Mouse (Mus musculus) midbrain, postnatal 0 days (tissue): ENCODE results near the gene Adipoq. TPM values are rescaled to one million over a fixed set of nuclear protein-coding genes. Genes with fewer than 3 reads are reported as not detected.

Experiments
- ATAC-seq: fragments of 200-750 bp; cut with Nextera tagmentation; 2 replicates; pipeline ENCODE4 v1.8.0; 2017; ENCODE audit warnings: moderate number of reproducible peaks, mild to moderate bottlenecking, moderate TSS enrichment, moderate library complexity; ENCODE audit not compliant: low FRiP score
- DNase-seq: peaks from one replicate; pipeline ENCODE4 v3.0.0-alpha.2; 2015; ENCODE audit warnings: low spot score
- H3K27ac ChIP-seq: fragments of 300-500 bp; sonication (generic); 2 replicates; pipeline ENCODE4 v1.5.1; 2014; ENCODE audit warnings: low read depth, mild to moderate bottlenecking, low read length, mixed read lengths
- H3K27me3 ChIP-seq: fragments of 300-500 bp; sonication (generic); 2 replicates; pipeline ENCODE4 v1.6.1; 2014; ENCODE audit warnings: low read length, control low read depth, mixed read lengths; ENCODE audit not compliant: insufficient read depth
- H3K36me3 ChIP-seq: fragments of 300-500 bp; sonication (generic); 2 replicates; pipeline ENCODE4 v1.6.1; 2014; ENCODE audit warnings: low read length, control low read depth, mixed read lengths; ENCODE audit not compliant: insufficient read depth
- H3K4me1 ChIP-seq: fragments of 300-500 bp; sonication (generic); 2 replicates; pipeline ENCODE4 v1.6.1; 2014; ENCODE audit warnings: mild to moderate bottlenecking, control low read depth, antibody characterized with exemption, low read length, mixed read lengths; ENCODE audit not compliant: insufficient read depth
- H3K4me2 ChIP-seq: fragments of 300-500 bp; sonication (generic); 2 replicates; pipeline ENCODE4 v1.6.1; 2014; ENCODE audit warnings: low read depth, mild to moderate bottlenecking, low read length, mixed read lengths; ENCODE audit not compliant: poor library complexity, severe bottlenecking
- H3K4me3 ChIP-seq: fragments of 300-500 bp; sonication (generic); 2 replicates; pipeline ENCODE4 v1.5.1; 2014; ENCODE audit warnings: low read depth, mild to moderate bottlenecking, low read length, moderate library complexity
- H3K9ac ChIP-seq: fragments of 300-500 bp; sonication (generic); replicated peaks from 2 replicates; pipeline ENCODE4 v1.6.1; 2014; ENCODE audit warnings: mild to moderate bottlenecking, low read length, moderate library complexity, mixed read lengths; ENCODE audit not compliant: poor library complexity, severe bottlenecking
- H3K9me3 ChIP-seq: fragments of 300-500 bp; sonication (generic); 2 replicates; pipeline ENCODE4 v1.6.1; 2016; ENCODE audit warnings: low read length, control low read depth
- CTCF ChIP-seq: IDR thresholded peaks from 2 replicates; pipeline ENCODE4 v1.5.1; 2016; ENCODE audit warnings: antibody characterized with exemption, mild to moderate bottlenecking
- WGBS: fragments of 180-500 bp; shearing (Covaris S2); extraction: QIAGEN DNeasy Blood & Tissue Kit; methylation state at CpG from one replicate; pipeline ENCODE4 v1.1.7; 2014; 5-methylcytosine and 5-hydroxymethylcytosine counted together
- polyA plus RNA-seq: library from polyadenylated mRNA; unstranded; fragments of >200 nt; fragmentation: Nextera tagmentation; extraction: Ambion mirVana; gene quantifications from 2 replicates; pipeline ENCODE4 v1.2.1, GENCODE M21; 2015
- total RNA-seq: library from RNA; depleted of rRNA; stranded (reverse); fragments of >200 nt; gene quantifications from 2 replicates; pipeline ENCODE4 v1.2.3, GENCODE M21; 2014

Gene Adipoq
- total and polyA plus RNA-seq, 2 experiments from 2014 or later = not detected

DNA sequence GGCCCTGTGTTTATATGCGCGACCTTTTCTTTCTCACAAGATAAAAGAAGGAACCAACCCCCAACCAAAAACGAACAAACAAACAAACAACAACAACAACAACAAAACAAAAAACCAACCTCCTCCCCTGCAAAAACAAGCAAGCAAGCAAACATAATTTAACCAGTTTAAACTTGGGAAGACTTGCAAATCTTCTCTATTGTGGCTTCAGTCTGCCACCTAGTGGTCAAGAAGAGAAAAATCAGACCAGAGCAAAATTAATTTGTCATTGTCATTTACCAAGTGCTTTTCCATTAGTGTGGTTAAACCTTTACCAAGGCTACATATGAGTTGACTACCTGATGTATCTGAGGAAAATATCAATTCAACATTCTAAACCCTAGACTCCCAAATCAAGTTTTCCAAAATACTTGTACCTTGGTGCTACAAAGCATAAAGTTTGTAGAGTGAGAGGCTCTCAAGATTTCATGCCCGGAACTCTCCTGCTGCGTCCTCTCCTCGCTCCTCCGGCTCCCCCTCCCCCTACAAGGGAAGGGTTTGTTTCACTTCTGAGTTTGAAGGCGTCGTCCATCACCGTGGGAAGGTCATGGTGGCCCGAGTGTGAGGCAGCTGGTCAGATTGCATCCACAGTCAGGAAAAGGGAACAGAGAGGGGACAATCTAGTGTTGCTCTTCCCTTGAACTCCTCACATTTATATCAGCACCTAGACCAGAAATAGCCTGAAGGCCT lies 10.8 kb upstream of the Adipoq start:
- H3K27ac ChIP-seq = no peak overlapping the region
- no peaks in the 10 kb centered on the region for H3K36me3 ChIP-seq
- no peaks in the 10 kb centered on the region for H3K4me1 ChIP-seq
- no peak overlapping the region for H3K4me3 ChIP-seq
- no peaks in the 10 kb centered on the region for H3K9me3 ChIP-seq
- peak; percentile 72 for DNase-seq
- H3K4me2 ChIP-seq = no peak overlapping the region
- no peaks in the 10 kb centered on the region for H3K27me3 ChIP-seq
- TF ChIP-seq CTCF = peak; percentile 92
- 20% methylated on average over 11 of the region's 11 CpGs for WGBS
- ATAC-seq = 0 out of 2 replicates have a peak, but pooled peaks have one; percentile 42
- no peak overlapping the region for H3K9ac ChIP-seq

DNA sequence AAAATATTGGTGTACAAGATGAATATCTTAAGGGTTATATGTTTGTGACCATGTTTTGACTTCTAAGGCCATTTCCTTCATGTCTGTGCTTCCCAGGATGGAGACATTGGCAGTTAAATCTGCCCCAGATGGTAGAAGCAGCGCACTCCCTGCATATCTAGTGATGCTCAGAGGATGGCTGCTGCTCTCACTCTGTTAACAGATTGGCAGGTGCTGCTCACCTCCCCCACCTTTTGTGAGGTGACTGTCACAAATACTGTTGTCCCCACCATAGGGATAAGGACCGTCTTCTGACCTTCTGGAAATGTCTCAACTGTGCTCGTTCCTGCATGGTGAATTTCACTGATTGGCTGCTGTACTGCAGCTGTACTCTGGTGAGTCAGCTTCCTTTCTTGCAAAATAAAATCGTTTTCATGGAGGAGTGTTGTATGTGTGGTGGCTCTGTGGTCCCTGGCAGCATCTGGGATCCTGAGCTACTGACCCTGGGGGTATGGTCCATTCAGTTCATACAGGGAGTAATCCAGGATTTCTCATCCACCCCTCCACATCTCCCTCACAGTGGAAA lies 9.8 kb upstream of the Adipoq start:
- Histone ChIP-seq H3K4me1 (no peaks in the 10 kb centered on the region), H3K9me3 (no peaks in the 10 kb centered on the region), H3K36me3 (no peaks in the 10 kb centered on the region), H3K4me2 (no peak overlapping the region), H3K27ac (no peak overlapping the region), H3K9ac (no peak overlapping the region), H3K27me3 (no peaks in the 10 kb centered on the region), H3K4me3 (no peak overlapping the region)
- TF ChIP-seq CTCF = no peak
- ATAC-seq (no peak), DNase-seq (no peak)
- WGBS = 78% methylated on average over 4 of the region's 4 CpGs

DNA sequence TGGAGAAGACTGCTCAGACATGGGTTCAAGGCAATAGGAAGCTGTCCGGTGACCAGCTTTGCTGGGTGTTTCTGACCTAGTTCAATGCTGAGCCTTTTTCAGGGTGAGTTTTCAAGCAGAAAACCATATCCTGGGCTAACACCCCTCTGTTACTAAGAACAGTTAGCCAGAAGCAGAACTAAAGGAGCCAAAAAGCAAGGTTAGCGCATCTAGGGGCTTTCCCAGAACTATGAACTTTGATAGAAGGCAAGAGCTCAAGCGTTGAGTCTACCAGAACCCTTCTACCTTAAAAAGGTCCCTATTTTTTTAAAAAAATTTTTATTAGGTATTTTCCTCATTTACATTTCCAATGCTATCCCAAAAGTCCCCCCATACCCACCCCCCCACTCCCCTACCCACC lies 5.4 kb upstream of the Adipoq start:
- Histone ChIP-seq H3K4me1 (no peaks in the 10 kb centered on the region), H3K9me3 (no peaks in the 10 kb centered on the region), H3K27ac (no peak overlapping the region), H3K4me2 (no peak overlapping the region), H3K36me3 (no peaks in the 10 kb centered on the region), H3K9ac (no peak overlapping the region), H3K27me3 (no peaks in the 10 kb centered on the region), H3K4me3 (no peak overlapping the region)
- ATAC-seq (no peak), DNase-seq (no peak)
- WGBS = 95% methylated on average over 3 of the region's 3 CpGs
- no peak for TF ChIP-seq CTCF

DNA sequence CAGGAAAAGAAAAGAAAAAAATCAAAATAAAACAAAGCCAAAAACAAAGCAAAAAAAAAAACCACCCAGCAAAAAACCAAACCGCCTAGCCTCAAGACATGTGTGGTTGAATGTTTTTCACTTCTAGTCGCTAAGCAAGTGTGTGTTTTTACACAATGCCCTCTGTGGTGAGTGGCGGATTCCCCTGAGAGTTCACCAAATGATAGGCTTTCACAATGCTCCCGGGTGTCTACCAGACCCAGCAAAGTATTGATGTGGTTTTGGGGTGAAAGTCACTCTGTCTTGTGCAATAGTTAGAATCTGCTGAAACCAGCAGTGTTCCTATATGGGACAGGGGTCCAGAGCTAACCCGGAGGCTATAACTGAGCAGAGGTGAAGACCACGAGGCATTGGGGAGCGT lies 2.0 kb upstream of the Adipoq start:
- no peak for TF ChIP-seq CTCF
- Histone ChIP-seq H3K4me3 (no peak overlapping the region), H3K27me3 (no peaks in the 10 kb centered on the region), H3K27ac (no peak overlapping the region), H3K36me3 (no peaks in the 10 kb centered on the region), H3K9ac (no peak overlapping the region), H3K4me1 (no peaks in the 10 kb centered on the region), H3K4me2 (no peak overlapping the region), H3K9me3 (no peaks in the 10 kb centered on the region)
- DNase-seq = no peak
- no peak for ATAC-seq
- 87% methylated on average over 7 of the region's 7 CpGs for WGBS

DNA sequence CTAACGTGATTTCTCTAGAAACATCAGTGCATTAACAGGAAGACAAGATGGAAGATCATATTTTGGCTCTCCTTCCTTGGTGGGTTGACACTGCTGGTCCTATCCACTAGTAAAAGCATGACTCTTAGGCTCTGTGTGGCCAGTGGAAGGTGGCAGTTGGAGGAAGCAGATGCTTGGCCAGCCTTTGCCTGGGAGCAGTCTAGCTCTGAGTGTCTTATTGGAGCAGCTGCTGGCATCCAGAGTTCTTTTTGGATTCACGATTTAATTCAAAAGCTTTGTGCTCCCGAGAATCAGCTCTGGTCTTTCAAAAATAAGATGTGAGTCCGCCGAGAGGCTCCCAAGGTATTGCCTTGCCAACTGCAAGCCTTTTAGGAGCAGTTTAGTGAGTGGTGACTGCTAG lies 1.1 kb upstream of the Adipoq start:
- Histone ChIP-seq H3K4me3 (no peak overlapping the region), H3K9ac (no peak overlapping the region), H3K4me2 (no peak overlapping the region), H3K9me3 (no peaks in the 10 kb centered on the region), H3K4me1 (no peaks in the 10 kb centered on the region), H3K27ac (no peak overlapping the region), H3K36me3 (no peaks in the 10 kb centered on the region), H3K27me3 (no peaks in the 10 kb centered on the region)
- DNase-seq (no peak), ATAC-seq (no peak)
- no peak for TF ChIP-seq CTCF
- WGBS = 70% methylated on average over 5 of the region's 5 CpGs

DNA sequence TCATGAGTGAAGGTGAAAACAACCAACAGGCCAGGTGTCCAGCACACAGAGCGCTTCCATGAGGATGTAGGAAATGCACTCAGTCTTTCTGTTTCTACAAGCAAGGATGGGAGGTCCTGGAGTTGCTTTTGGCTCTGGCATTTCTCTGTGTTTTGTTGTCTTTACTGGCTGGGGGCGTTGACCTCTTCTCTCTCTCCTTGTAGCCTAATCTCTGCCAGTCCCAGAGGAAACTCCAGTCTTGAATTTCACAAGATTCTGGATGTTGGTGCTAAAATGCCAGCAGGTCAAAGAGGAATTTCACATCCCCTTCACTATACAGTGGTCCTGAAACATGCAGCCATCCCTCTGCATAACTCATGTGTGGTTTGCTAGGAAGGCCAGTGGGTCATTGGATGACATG lies 2.6 kb downstream of the Adipoq start:
- Histone ChIP-seq H3K27me3 (no peaks in the 10 kb centered on the region), H3K36me3 (no peaks in the 10 kb centered on the region), H3K27ac (no peak overlapping the region), H3K4me3 (no peak overlapping the region), H3K9ac (no peak overlapping the region), H3K9me3 (no peaks in the 10 kb centered on the region), H3K4me2 (no peak overlapping the region), H3K4me1 (no peaks in the 10 kb centered on the region)
- ATAC-seq (no peak), DNase-seq (no peak)
- no peak for TF ChIP-seq CTCF
- WGBS = 82% methylated on average over 2 of the region's 2 CpGs
